Mouse (Mus musculus): ENCODE results near the gene A830031A19Rik. TPM values are rescaled to one million over a fixed set of nuclear protein-coding genes. Genes with fewer than 3 reads are reported as not detected.

The A830031A19Rik gene
- polyA plus RNA-seq, 1 experiment from 2014 or later: not detected

- peaks cover 50% of the 10 kb centered on the region for H3K4me1 ChIP-seq (ENCODE audit: insufficient read depth)
- H3K4me3 ChIP-seq (ENCODE audit: low read depth, low read length): no peak overlapping the region
- no peaks in the 10 kb centered on the region; the same call in 1 of the 2 replicates for H3K36me3 ChIP-seq (ENCODE audit: insufficient read depth)
- ATAC-seq (ENCODE audit: insufficient read depth) (no peak), DNase-seq (no peak)
- no peak overlapping the region for H3K9ac ChIP-seq
- WGBS: 44% methylated on average over 6 of the region's 6 CpGs
- H3K4me2 ChIP-seq: no peak overlapping the region
- H3K9me3 ChIP-seq (ENCODE audit: low read depth, low read length): no peaks in the 10 kb centered on the region
- H3K27ac ChIP-seq (ENCODE audit: low read depth): no peak overlapping the region
- H3K27me3 ChIP-seq (ENCODE audit: insufficient read depth, low read length): no peaks in the 10 kb centered on the region
- no peak for TF ChIP-seq CTCF (IDR thresholded peaks at IDR 0.05; ENCODE audit: low read depth)
Observed at GRCm38 (mm10) chr11:24096483-24096882, 21.6 kb upstream of the A830031A19Rik start.

GRCm38 (mm10) chr11:24095656-24096353 lies 21.0 kb upstream of the A830031A19Rik start:
- 67% methylated on average over 7 of the region's 7 CpGs for WGBS
- ATAC-seq (ENCODE audit: insufficient read depth) (no peak), DNase-seq (no peak)
- Histone ChIP-seq H3K9me3 (ENCODE audit: low read depth, low read length) (no peaks in the 10 kb centered on the region), H3K27ac (ENCODE audit: low read depth) (no peak overlapping the region), H3K4me2 (peak overlapping the region; percentile 28), H3K36me3 (ENCODE audit: insufficient read depth) (no peaks in the 10 kb centered on the region; the same call in 1 of the 2 replicates), H3K27me3 (ENCODE audit: insufficient read depth, low read length) (no peaks in the 10 kb centered on the region), H3K4me1 (ENCODE audit: insufficient read depth) (peaks cover 46% of the 10 kb centered on the region), H3K9ac (no peak overlapping the region), H3K4me3 (ENCODE audit: low read depth, low read length) (no peak overlapping the region)
- TF ChIP-seq CTCF (IDR thresholded peaks at IDR 0.05; ENCODE audit: low read depth): no peak

GRCm38 (mm10) chr11:24095236-24095635 lies 20.4 kb upstream of the A830031A19Rik start:
- H3K9ac ChIP-seq: no peak overlapping the region; the same call in 1 of the 2 replicates
- H3K4me1 ChIP-seq (ENCODE audit: insufficient read depth): peaks cover 41% of the 10 kb centered on the region
- no peaks in the 10 kb centered on the region for H3K9me3 ChIP-seq (ENCODE audit: low read depth, low read length)
- no peaks in the 10 kb centered on the region; the same call in 1 of the 2 replicates for H3K36me3 ChIP-seq (ENCODE audit: insufficient read depth)
- no peaks in the 10 kb centered on the region for H3K27me3 ChIP-seq (ENCODE audit: insufficient read depth, low read length)
- TF ChIP-seq CTCF (IDR thresholded peaks at IDR 0.05; ENCODE audit: low read depth): no peak
- H3K4me3 ChIP-seq (ENCODE audit: low read depth, low read length): no peak overlapping the region
- DNase-seq (peak; percentile 58), ATAC-seq (ENCODE audit: insufficient read depth) (no peak)
- no peak overlapping the region; the same call in 1 of the 2 replicates for H3K27ac ChIP-seq (ENCODE audit: low read depth)
- peak overlapping the region; percentile 28 for H3K4me2 ChIP-seq
- WGBS: 26% methylated on average over 9 of the region's 9 CpGs

GRCm38 (mm10) chr11:24094086-24094487 lies 19.2 kb upstream of the A830031A19Rik start:
- ATAC-seq (ENCODE audit: insufficient read depth): peak; percentile 57; the same call in 1 of the 2 replicates
- DNase-seq: peak; percentile 47
- WGBS: 29% methylated on average over 5 of the region's 5 CpGs
- H3K36me3 ChIP-seq (ENCODE audit: insufficient read depth): no peaks in the 10 kb centered on the region; the same call in 1 of the 2 replicates
- H3K27me3 ChIP-seq (ENCODE audit: insufficient read depth, low read length): no peaks in the 10 kb centered on the region
- no peak overlapping the region for H3K4me3 ChIP-seq (ENCODE audit: low read depth, low read length)
- H3K4me2 ChIP-seq: no peak overlapping the region
- no peak overlapping the region for H3K27ac ChIP-seq (ENCODE audit: low read depth)
- peaks cover 34% of the 10 kb centered on the region for H3K4me1 ChIP-seq (ENCODE audit: insufficient read depth)
- H3K9me3 ChIP-seq (ENCODE audit: low read depth, low read length): no peaks in the 10 kb centered on the region
- H3K9ac ChIP-seq: no peak overlapping the region
- peak; percentile 64 for TF ChIP-seq CTCF (IDR thresholded peaks at IDR 0.05; ENCODE audit: low read depth)

GRCm38 (mm10) chr11:24092618-24093017 lies 17.8 kb upstream of the A830031A19Rik start:
- H3K27ac ChIP-seq (ENCODE audit: low read depth): no peak overlapping the region
- no peak for TF ChIP-seq CTCF (IDR thresholded peaks at IDR 0.05; ENCODE audit: low read depth)
- WGBS: 54% methylated on average over 3 of the region's 3 CpGs
- H3K4me3 ChIP-seq (ENCODE audit: low read depth, low read length): no peak overlapping the region
- no peak overlapping the region for H3K4me2 ChIP-seq
- H3K27me3 ChIP-seq (ENCODE audit: insufficient read depth, low read length): no peaks in the 10 kb centered on the region
- H3K9ac ChIP-seq: no peak overlapping the region
- no peaks in the 10 kb centered on the region for H3K9me3 ChIP-seq (ENCODE audit: low read depth, low read length)
- DNase-seq: no peak
- peaks cover 28% of the 10 kb centered on the region for H3K4me1 ChIP-seq (ENCODE audit: insufficient read depth)
- peaks cover 5% of the 10 kb centered on the region for H3K36me3 ChIP-seq (ENCODE audit: insufficient read depth)
- ATAC-seq (ENCODE audit: insufficient read depth): no peak

- peak; percentile 68 for DNase-seq
- ATAC-seq (ENCODE audit: insufficient read depth): peak; percentile 62; the same call in 1 of the 2 replicates
- Histone ChIP-seq H3K27ac (ENCODE audit: low read depth) (no peak overlapping the region), H3K4me2 (peak overlapping the region; percentile 8; the same call in 1 of the 2 replicates), H3K36me3 (ENCODE audit: insufficient read depth) (peaks cover 14% of the 10 kb centered on the region), H3K27me3 (ENCODE audit: insufficient read depth, low read length) (no peaks in the 10 kb centered on the region), H3K9ac (no peak overlapping the region), H3K4me1 (ENCODE audit: insufficient read depth) (peaks cover 21% of the 10 kb centered on the region), H3K4me3 (ENCODE audit: low read depth, low read length) (no peak overlapping the region), H3K9me3 (ENCODE audit: low read depth, low read length) (no peaks in the 10 kb centered on the region)
- no peak for TF ChIP-seq CTCF (IDR thresholded peaks at IDR 0.05; ENCODE audit: low read depth)
- WGBS: 22% methylated on average over 15 of the region's 15 CpGs
Observed at GRCm38 (mm10) chr11:24091393-24092080, 16.7 kb upstream of the A830031A19Rik start.

GRCm38 (mm10) chr11:24090443-24090842 lies 15.6 kb upstream of the A830031A19Rik start:
- Histone ChIP-seq H3K27me3 (ENCODE audit: insufficient read depth, low read length) (no peaks in the 10 kb centered on the region), H3K9me3 (ENCODE audit: low read depth, low read length) (no peaks in the 10 kb centered on the region), H3K9ac (no peak overlapping the region), H3K36me3 (ENCODE audit: insufficient read depth) (peaks cover 23% of the 10 kb centered on the region), H3K27ac (ENCODE audit: low read depth) (no peak overlapping the region), H3K4me2 (no peak overlapping the region), H3K4me1 (ENCODE audit: insufficient read depth) (peaks cover 21% of the 10 kb centered on the region), H3K4me3 (ENCODE audit: low read depth, low read length) (no peak overlapping the region)
- ATAC-seq (ENCODE audit: insufficient read depth): no peak
- DNase-seq: no peak
- no peak for TF ChIP-seq CTCF (IDR thresholded peaks at IDR 0.05; ENCODE audit: low read depth)
- 67% methylated on average over 4 of the region's 4 CpGs for WGBS

Data from lung, embryonic 14.5 days (tissue).